Mouse (Mus musculus) cerebellum, adult 9-10 months (tissue): ENCODE measurements around the gene Purb.
"Not testable (repeated sequence)": the region's sequence is repeated elsewhere in the genome, so short reads cannot be mapped to it uniquely, and the experiment has no call there.

Source experiments
- DNase-seq: peaks from one replicate; pipeline ENCODE4 v3.0.0; 2022

Gene Purb

DNA sequence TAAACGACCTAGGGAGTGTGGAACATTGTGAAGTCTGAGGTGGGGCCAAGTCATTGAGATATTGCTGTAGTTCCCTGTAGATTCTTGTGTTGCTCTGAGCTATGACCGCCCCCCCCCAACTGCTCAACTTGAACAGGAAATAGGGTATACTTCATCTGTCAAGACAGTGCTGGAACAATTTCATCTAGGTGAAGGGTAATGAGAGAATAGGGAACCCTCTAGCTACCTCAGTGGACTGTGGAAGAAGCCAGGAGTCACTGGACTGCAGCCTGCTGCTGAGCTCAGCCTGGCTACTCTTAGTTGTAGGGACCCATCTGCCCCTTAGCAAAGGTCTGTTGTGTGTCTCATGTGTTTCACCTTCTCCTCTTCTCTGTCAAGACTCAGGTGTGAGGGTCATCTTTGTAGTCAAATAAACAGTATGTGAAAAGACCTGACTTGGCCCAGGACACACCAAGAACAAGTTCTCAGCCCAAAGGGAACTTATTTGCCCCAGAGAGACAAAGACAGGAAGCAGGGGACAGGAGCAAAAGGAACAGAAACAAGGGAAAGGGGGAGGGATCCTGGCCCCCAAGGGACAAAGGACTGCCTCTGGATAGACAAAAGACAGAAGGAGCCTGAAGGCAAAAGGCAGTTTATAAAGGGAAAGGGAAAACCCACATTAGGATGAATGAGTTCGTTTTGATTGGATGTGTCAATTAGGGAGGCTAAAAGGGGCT is 8.7 kb upstream of the Purb start:
- DNase-seq = no peak

DNA sequence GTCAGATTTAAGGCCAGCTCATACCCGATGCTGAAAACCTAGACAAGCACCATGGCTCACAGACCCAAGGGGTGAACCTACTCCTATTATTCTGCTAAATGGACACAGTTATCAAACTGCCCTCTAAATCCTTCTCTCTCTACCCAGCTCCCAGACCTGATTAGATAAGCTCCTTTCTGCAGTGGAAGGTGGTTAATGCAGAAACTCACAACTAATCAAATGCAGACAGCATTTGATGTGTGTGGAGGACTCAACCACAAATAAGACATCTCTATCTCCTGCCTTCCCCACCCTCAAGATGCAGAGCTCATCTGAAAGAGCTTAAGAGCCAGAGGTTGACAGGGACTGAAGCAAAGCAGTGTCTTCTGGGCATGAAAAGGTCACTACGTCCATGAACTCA is 7.4 kb upstream of the Purb start:
- no peak for DNase-seq

DNA sequence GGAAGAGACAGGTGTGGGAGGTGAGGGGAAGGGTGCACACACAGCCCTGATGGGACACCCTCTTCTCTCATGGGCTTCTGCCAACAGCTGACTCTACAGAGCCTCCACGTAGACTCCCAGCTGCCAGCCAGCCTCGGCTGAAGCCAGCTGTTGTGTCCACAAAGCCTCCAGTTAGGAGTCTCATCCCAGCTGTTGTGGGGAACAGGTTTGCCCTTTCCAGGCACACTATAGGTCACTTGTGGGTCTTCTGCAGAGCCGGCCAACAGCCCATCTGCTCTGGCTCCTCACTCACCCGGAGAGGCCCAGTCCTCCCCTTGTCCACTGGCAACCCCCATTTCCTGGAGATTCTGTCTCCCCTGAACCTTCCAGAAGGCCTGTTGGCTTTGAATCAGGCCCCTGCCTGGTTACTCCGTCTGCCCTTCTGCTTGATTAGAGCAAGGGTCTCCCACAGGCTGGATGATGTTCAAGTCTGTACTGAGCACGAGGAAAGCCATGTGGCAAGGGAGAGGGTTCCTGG is 6.0 kb upstream of the Purb start:
- peak; percentile 88 for DNase-seq

DNA sequence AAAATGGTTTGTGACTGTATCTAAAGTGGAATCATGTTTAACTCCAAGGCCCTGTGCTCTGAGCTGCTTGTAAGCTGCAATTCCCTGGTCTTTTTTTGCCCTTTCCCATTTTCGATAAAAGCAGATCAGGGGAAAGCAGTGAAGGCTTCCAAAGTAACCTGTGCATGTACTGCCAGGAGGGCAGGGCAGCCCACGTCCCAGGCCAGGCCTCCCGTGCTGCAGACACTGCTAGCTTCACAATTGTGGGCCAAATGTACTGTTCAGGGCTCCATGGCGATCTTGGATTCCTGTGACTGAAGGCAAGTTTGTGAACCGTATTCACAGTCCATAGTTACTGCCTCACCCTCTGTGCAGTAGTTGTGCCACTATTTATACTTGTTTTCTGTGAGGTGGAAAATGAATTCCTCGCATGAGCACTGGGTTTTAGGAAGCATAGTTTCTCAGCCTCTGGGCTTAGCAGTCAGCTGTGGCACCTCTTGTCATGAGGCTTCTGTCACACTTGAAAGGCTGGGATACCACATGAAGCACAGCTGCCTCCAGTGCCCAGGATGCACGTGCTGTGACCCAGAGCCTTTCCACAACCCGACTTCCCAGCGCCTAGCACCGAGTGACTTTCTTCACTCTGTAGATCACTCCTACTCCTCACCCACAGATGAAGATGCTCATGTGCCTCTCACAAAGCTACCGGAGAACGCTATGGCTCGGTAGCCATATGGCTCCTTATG is 5.1 kb upstream of the Purb start:
- DNase-seq = no peak

DNA sequence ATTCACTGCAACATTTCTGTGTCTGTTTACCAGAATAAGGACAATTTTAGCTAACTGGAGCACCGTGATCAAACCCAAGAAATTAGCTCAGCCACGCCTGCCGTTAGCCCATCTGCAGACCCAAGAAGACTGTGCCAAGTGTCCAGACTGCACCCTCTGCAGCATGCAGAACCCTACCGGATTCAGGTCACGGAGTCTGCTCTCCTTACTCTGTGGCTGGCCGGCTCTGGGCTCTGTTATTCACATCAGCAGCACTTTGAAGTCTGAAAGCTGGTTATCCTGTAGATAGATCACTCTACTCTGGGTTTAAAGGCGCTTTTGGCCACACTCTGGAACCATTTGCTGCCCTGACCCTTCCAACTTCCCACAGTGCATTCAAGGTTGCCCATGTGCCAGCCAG is 4.5 kb upstream of the Purb start:
- peak; percentile 89 for DNase-seq

DNA sequence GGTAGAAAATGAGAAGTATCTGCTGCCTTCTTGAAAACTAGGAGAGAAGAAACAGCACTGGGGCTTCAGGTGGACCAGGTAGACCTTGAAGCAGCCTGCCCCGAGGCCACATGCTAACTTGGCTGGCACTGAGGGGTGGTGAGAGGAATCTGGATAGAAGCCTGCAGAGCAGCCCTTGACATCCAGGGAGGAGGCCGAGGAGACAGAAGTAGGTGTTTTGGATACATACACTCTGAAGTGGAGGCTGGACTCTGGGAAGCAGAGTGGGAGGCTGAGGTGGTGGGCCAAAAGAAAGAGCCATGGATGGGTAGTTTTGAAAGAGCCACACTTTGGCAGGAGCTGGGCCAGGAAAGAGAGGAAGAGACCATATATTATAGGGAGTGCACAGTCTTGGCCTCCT is 3.5 kb upstream of the Purb start:
- no peak for DNase-seq

DNA sequence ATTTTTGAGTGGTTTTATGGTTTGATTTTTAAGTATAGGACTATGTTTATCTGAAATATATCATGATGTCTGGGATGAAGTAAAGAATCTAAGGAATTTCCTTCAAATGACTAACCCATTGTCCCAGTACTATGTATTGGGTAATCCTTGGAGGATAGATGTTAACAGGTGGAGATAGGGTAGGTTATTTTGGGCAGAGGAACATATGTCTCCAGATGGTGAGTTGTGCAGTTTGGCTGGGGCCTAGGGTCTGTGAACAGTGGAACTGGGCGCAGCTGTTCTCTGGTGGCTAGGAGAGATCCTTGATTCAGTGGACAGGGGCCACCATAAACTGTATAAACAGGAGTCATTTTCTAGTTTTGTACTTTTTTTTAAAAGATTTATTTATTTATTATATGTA is 1.6 kb upstream of the Purb start:
- no peak for DNase-seq

DNA sequence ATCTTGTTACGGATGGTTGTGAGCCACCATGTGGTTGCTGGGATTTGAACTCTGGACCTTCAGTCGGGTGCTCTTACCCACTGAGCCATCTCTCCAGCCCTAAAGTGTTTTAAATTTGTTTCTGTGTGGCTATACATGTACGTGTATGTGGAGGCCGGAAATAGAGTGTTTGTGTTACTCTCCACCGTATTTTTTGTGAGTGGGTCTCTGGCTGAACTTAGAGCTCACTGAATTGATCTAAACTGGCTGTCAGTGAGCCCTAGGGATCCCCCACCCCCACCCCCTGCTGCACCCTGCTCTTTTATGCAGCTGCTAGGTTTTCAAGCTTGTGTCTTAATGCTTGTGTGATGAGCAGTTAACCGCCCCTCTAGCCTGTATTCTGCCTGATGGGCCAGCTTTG is 1.2 kb upstream of the Purb start:
- no peak for DNase-seq

DNA sequence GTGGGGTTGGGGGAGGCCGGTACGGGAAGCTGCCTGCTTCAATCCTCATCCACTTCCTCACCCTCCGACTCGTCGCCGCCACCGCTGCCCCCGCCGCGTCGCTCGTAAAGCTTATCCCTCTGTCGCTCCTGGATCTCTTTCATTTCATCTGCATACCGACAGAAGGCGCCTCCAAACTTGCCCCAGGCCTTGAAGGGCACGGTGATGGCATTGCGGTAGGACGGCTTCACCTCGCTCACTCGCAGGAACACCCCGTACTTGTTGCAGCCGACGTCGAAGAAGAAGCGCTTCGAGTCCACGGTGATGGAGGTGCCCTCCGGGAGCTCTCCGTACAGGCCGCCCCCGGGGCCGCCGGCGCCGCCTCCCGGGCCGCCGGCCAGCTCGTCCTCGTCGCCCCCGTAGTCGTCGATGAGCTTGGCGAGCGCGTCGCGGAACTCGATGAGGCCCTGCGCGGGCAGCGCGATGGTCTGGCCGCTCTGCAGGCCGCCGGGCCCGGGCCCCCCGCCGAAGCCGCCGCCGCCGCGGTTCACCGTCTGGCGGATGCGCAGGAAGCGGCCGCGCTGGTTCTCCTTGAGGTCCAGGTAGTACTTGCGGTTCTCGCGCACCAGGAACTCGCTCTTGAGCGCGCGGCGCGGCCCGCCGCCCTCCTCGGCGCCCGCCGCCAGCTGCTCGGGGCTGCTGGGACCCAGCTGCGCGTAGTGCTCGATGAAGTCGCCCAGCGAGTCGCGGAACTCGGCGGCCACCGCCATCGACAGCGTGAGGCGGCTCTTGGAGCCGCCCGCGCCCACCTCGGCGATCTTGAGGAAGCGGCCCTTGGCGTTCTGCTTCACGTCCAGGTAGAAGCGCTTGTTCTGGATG is 614 bp downstream of the Purb start:
- DNase-seq = peak; percentile 61

DNA sequence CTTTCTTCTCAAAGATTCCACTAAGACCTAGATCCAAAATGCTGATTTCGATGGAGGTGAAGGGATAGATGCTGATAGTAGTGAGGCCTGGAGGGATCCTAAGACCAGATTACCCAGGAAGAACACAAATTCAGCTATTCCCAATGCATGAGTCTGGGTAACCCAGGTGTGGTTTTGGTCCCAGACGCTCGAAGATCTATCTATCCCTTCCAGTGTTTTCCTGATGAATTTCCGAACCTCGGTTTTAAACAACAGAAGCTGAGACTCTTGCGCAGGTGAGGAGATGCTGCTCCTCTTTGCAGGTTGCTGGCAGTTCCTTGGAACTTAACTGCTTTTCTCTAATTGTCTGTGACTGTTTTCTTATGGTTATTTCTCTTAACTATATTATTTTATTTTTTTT is 1.3 kb downstream of the Purb start:
- no peak for DNase-seq

DNA sequence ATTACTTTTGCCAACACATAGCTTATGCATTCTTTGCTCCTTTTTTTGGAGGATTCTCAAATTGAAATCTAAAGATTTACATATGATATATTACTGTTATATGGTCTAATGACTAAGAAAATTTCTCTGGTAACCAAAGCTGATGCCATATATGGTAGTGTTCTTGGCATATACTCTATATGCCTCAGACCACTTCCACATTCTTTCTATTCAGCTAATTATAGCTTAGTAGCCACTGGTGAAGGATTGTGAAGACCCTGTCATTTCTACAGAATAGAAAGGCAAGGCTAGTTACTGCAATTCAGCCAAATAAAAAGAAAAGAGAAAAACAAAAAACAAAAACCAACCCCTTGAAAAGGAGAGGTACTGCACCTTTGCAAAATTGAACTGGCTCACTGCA is 3.6 kb downstream of the Purb start:
- no peak for DNase-seq

DNA sequence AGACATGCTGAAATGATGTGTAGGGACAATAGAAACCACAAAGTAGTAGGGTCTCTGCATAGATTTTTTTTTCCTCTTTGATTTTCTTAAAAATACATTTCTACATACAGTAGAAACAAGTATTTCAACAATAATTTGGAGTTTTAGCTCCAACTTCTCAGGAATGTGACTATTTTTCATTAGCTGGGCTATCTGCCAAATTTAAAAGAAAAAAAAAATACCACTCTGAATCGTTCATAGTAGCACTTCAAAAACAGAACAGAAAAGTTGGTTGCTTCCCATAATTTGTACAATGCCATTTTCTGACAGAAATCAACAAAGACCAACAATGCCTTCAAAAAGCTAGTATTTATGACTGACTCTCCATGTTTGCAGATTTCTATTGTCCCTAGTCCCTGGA is 4.2 kb downstream of the Purb start:
- no peak for DNase-seq

DNA sequence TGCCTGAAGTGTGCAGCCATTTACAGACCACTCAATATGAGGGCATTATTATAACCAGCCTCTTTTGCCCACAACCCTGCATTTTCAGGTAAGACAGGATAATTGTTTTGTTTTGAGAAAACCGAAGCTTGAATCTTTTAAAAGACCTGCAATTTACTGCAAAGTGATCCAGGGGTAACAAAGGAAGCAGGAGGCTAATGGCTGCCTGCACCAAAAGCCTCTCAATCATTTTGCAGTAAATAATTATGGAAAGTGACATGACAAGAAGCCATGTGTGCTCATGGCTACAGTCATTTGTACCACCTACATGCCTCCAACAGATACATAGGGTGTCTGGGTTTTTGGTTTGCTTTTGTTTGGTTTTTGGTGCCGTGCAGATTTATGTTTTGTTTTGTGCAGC is 4.7 kb downstream of the Purb start:
- no peak for DNase-seq

DNA sequence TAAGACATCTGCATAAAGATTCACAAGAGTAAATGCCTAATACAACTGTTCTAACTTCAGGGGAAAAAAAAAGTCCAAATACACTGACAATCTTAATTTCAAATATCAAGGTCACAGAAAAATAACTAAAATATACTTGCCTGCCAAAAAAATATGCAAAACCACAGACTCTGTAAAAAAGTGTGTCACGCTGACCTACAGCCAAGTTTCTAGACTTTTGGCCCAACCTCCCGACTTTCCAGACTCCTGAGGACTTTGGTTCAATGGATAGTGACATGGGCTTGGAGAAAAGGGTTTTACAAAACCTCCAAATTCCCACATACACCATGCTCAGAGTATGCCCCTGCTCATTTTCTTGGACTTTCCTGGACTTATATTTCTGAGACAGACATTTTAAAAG is 7.2 kb downstream of the Purb start:
- no peak for DNase-seq

DNA sequence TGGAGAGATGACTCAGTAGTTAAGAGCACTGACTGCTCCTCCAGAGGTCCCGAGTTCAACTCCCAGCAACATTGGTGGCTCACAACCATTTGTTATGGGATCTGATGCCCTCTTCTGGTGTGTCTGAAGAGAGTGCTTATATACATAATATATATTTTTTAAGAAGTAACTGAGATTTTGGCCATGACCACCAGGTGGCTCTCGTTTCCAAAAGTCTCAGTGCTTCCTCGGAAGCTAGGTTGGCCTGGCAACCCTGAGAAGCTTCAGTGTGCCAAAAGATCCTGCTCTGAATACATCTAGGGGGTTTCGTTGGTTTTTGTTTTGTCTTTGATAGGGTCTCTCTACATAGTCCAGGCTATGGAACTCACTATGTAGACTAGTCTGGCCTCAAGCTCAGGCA is 10.6 kb downstream of the Purb start:
- peak; percentile 78 for DNase-seq

DNA sequence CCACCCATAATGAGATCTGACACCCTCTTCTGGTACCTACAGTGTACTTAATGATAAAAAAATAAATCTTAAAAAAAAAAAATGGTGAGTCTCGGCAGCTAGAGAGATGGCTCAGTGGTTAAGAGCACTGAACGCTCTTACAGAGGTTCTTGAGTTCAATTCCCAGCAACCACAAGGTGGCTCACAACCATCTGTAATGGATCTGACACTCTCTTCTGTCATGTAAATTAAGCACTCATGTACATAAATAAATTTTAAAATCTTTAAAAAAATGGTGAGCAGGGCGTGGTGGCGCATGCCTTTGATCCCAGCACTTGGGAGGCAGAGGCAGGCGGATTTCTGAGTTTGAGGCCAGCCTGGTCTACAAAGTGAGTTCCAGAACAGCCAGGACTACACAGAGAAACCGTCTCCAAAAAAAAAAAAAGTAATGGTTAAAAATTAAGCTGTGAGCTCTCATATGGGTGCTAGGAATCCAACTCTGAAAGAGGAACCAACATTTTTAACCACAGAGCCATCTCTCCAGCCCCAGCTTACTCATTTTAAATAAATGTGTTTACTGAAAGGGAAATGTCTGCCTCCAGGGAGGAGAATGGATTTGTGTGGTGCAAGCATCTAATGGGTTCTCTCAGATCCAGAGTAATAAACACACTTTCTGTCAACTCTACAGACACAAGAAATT is 12.4 kb downstream of the Purb start:
- DNase-seq = no peak

DNA sequence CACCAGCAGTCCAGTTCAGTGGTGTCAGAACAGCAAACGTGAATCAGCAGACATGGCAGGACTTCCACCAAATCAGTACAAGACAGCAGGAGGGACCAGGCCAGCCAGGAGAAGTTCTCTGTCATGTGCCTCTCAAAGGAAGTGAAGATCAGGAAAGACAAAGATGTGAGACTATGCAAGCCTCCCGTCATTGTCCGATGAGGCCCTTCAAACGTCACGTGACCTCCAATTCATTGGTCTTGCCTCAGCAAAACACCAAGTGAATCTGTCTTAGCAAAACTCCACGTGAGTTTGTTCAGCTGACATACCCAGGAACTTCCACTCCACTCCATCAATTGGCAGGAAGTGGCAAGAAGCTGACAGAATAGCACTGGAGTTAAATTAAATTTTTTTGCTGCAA is 19.6 kb downstream of the Purb start:
- no peak for DNase-seq

DNA sequence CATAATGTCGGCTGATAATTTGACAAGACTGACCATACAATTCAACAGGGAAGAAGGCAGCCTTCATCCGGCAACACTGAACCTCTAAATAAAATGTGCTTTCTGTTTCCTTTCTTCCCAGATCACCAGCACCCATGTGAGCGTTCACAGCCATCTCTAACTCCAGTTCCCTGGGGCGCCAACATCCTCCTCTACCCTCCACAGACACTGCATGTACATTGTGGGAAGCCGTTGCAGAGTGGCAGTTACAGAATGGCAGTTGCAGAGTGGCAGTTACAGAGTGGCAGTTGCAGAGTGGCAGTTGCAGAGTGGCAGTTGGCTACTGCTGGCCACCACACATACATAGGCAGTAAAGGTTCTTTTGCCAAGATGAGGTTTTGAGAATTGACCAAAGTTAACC is 27.6 kb downstream of the Purb start:
- DNase-seq = not testable (repeated sequence)

DNA sequence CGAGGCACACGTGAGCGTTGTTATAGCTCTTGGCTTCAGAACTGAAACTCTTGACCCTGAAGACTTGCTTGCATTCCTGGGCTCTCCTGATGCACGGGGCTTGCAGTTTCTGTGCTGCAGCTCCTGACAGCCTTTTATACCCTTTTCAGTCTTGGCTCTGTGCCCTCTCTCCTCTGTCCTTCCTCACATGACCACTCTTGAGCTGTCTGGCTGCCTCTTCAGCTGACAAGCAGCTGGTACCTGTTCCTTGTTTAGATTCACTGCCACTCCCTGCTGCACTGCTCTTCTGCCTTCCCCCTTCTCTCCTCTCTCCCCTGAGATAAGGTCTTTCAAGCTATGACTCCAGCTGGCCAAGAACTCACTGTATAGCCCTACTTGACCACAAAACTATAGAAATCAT is 28.2 kb downstream of the Purb start:
- no peak for DNase-seq

DNA sequence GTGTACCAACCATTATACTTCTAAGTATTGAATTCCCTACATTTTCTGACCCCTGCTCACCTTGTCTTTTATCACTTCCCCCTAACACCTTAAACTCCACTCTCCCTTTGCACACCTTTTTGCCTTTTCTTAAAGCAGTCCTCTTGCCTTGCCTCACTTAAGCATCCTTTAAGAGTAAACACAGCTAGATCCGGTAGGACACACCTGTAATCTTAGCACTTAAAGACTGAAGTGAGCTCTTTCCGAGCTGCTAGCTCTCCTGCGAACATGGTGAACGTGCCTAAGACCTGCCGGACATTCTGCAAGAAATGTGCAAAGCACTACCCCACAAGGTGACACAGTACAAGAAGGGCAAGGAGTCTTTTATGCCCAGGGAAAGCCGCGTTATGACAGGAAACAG is 29.8 kb downstream of the Purb start:
- no peak for DNase-seq

DNA sequence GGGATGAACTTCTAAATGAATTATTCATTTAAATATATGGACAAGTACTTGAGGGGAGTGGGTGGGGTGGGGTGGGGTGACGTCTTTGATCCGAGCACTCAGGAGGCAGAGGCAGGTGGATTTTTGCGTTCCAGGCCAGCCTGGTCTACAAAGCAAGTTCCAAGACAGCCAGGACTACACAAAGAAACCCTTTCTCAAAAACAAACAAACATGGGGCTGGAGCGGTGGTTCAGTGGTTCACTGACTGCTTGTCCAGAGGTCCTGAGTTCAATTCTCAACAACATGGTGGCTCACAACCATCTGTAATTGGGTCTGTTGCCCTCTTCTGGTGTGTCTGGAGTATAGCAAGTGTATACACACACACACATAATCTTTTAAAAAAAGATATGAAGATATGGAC is 30.3 kb downstream of the Purb start:
- DNase-seq = no peak

DNA sequence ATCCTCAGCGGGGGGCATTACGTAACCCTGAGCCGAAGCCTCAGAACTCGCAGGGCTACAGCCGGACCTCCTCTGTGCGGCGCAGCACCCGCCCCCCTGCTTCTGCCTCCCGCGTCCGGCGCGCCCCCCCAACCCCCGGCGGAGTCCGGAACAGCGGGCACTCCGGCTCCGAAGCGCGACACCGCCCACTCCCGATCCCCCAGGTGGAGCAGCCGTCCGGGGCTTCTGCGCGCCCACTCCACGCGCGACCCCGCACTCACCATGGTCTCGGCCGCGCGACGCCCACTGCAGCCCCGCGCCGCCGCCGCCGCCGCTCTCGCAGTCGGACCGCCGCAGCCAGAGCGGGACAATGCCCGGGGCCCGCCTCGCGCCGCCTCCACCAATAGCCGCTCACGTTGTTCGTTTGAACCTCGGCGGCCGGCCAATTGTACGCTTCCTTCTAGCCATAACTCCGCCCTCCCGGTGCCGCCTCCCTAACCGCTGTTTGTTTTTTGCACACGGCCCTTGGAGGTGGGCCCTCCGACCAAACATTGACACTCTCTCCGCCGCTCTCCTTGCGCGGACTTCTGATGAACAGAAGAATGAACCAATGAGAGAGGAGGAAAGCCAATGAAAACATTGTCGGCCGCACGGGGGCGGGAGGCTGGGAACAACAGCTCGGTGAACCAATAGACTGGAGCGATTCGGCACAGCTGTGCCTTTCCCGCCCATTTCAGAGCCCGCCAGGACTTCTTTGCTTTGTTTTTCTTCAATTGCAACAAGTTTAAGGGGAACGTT is 31.5 kb downstream of the Purb start, which contains the start of gene H2afv:
H2afv (minus strand) TSS at position 367 of the 777 bp plus-strand sequence.
- DNase-seq = peak; percentile 100
